Mouse (Mus musculus): ENCODE results near the gene Rufy2. TPM values are rescaled to one million over a fixed set of nuclear protein-coding genes. Genes with fewer than 3 reads are reported as not detected.

The Rufy2 gene
- total RNA-seq, 1 experiment from 2014 or later: 14.6 TPM

- no peak for ATAC-seq (replicated peaks; ENCODE audit: insufficient number of reproducible peaks, low FRiP score, low TSS enrichment, poor library complexity, severe bottlenecking)
These were observed 30.2 kb downstream of the Rufy2 start for GRCm38 (mm10) chr10:63010268-63010667.

GRCm38 (mm10) chr10:63011556-63011955, 31.5 kb downstream of the Rufy2 start:
- ATAC-seq (replicated peaks; ENCODE audit: insufficient number of reproducible peaks, low FRiP score, low TSS enrichment, poor library complexity, severe bottlenecking): no peak

- ATAC-seq (replicated peaks; ENCODE audit: insufficient number of reproducible peaks, low FRiP score, low TSS enrichment, poor library complexity, severe bottlenecking): no peak
These were observed 33.5 kb downstream of the Rufy2 start for GRCm38 (mm10) chr10:63013476-63013875.

GRCm38 (mm10) chr10:63014168-63014567, 34.1 kb downstream of the Rufy2 start:
- no peak for ATAC-seq (replicated peaks; ENCODE audit: insufficient number of reproducible peaks, low FRiP score, low TSS enrichment, poor library complexity, severe bottlenecking)

GRCm38 (mm10) chr10:63019304-63019703, 39.3 kb downstream of the Rufy2 start:
- no peak for ATAC-seq (replicated peaks; ENCODE audit: insufficient number of reproducible peaks, low FRiP score, low TSS enrichment, poor library complexity, severe bottlenecking)

- no peak for ATAC-seq (replicated peaks; ENCODE audit: insufficient number of reproducible peaks, low FRiP score, low TSS enrichment, poor library complexity, severe bottlenecking)
These were observed 41.7 kb downstream of the Rufy2 start for GRCm38 (mm10) chr10:63021702-63022101.

GRCm38 (mm10) chr10:63022541-63023120, 42.6 kb downstream of the Rufy2 start:
- no peak for ATAC-seq (replicated peaks; ENCODE audit: insufficient number of reproducible peaks, low FRiP score, low TSS enrichment, poor library complexity, severe bottlenecking)

- no peak; the same call in none of the 2 replicates for ATAC-seq (replicated peaks; ENCODE audit: insufficient number of reproducible peaks, low FRiP score, low TSS enrichment, poor library complexity, severe bottlenecking)
These were observed 43.2 kb downstream of the Rufy2 start for GRCm38 (mm10) chr10:63023121-63023748.

- peak; percentile 84 for ATAC-seq (replicated peaks; ENCODE audit: insufficient number of reproducible peaks, low FRiP score, low TSS enrichment, poor library complexity, severe bottlenecking)
These were observed 43.9 kb downstream of the Rufy2 start, which contains the start of the genes Hnrnph3 and Pbld2 for GRCm38 (mm10) chr10:63023749-63024579. Gene Hnrnph3, minus strand, starts transcription at chr10:63024217. Gene Pbld2, plus strand, starts transcription at chr10:63024315.

GRCm38 (mm10) chr10:63024580-63024910, 44.5 kb downstream of the Rufy2 start:
- peak; percentile 10; the same call in 1 of the 2 replicates for ATAC-seq (replicated peaks; ENCODE audit: insufficient number of reproducible peaks, low FRiP score, low TSS enrichment, poor library complexity, severe bottlenecking)

- no peak for ATAC-seq (replicated peaks; ENCODE audit: insufficient number of reproducible peaks, low FRiP score, low TSS enrichment, poor library complexity, severe bottlenecking)
These were observed 45.0 kb downstream of the Rufy2 start for GRCm38 (mm10) chr10:63025016-63025415.

- ATAC-seq (replicated peaks; ENCODE audit: insufficient number of reproducible peaks, low FRiP score, low TSS enrichment, poor library complexity, severe bottlenecking): no peak
These were observed 45.5 kb downstream of the Rufy2 start for GRCm38 (mm10) chr10:63025491-63026011.

- ATAC-seq (replicated peaks; ENCODE audit: insufficient number of reproducible peaks, low FRiP score, low TSS enrichment, poor library complexity, severe bottlenecking): no peak
These were observed 46.3 kb downstream of the Rufy2 start for GRCm38 (mm10) chr10:63026156-63026794.

GRCm38 (mm10) chr10:63026795-63027160, 46.8 kb downstream of the Rufy2 start:
- ATAC-seq (replicated peaks; ENCODE audit: insufficient number of reproducible peaks, low FRiP score, low TSS enrichment, poor library complexity, severe bottlenecking): no peak

GRCm38 (mm10) chr10:63027376-63028161, 47.5 kb downstream of the Rufy2 start:
- ATAC-seq (replicated peaks; ENCODE audit: insufficient number of reproducible peaks, low FRiP score, low TSS enrichment, poor library complexity, severe bottlenecking): no peak

- no peak for ATAC-seq (replicated peaks; ENCODE audit: insufficient number of reproducible peaks, low FRiP score, low TSS enrichment, poor library complexity, severe bottlenecking)
These were observed 48.4 kb downstream of the Rufy2 start for GRCm38 (mm10) chr10:63028396-63028795.

- no peak for ATAC-seq (replicated peaks; ENCODE audit: insufficient number of reproducible peaks, low FRiP score, low TSS enrichment, poor library complexity, severe bottlenecking)
These were observed 52.2 kb downstream of the Rufy2 start for GRCm38 (mm10) chr10:63032267-63032666.

GRCm38 (mm10) chr10:63032956-63033355, 52.9 kb downstream of the Rufy2 start:
- ATAC-seq (replicated peaks; ENCODE audit: insufficient number of reproducible peaks, low FRiP score, low TSS enrichment, poor library complexity, severe bottlenecking): no peak

Data from monocyte, adult 5-6 weeks (primary cell).